Mouse (Mus musculus) thymus, adult 2 months (tissue): ENCODE results near the gene Tbc1d30.

Source experiments
- CTCF ChIP-seq: fragments of 200-500 bp; IDR thresholded peaks from 2 replicates; pipeline ENCODE4 v1.5.1; 2012; ENCODE audit warnings: mild to moderate bottlenecking, control low read depth, low read length, moderate library complexity, borderline replicate concordance; ENCODE audit not compliant: control insufficient read depth, poor library complexity, insufficient read depth; ENCODE audit errors: extremely low read depth
- POLR2A ChIP-seq: fragments of 200-500 bp; IDR thresholded peaks from 2 replicates; pipeline ENCODE4 v1.6.1; 2012; ENCODE audit warnings: mild to moderate bottlenecking, low read length, control low read depth, moderate library complexity; ENCODE audit not compliant: control insufficient read depth, poor library complexity, insufficient read depth; ENCODE audit errors: extremely low read depth

DNA sequence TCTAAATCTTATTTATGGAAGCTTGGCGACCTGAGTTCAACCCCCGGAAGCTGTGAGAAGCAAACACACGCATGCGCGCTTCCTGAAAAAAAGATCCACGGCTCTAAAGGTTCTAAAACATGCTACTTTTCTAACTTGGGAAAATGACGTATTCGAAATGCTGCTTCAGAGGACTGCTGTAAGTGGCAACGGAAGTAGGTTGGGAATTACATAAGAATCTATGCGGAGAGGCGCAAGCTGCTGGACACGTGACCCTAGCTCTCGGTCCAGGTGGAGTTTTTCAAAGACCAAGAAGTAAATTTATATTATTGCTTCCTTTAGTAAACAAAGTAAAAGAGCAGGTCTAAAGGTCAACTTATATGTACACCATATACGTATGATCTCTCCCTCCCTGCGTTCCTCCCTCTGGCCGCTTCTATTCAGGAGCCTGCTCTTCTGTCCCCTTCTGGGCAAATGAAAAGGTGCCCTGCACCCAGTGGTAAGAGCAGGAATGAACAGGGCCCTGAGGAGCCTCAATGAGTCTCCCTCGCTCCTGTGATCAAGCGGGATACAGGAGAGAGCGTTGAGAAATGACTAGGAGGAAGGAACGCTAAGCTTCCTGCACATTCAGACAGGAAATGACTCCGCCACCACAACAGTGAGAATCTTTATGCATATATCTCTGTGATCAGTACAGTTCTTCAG, 87.4 kb downstream of the Tbc1d30 start:
- TF ChIP-seq POLR2A = no peak
- TF ChIP-seq CTCF = no peak
